Mouse (Mus musculus): ENCODE results near the gene Fam207a.

Fam207a gene

GRCm38 (mm10) chr10:77455251-77456010 is 60.2 kb downstream of the Fam207a start:
- DNase-seq (ENCODE audit: low spot score in 2 of 2): no peak

- DNase-seq (ENCODE audit: low spot score in 2 of 2): no peak
These were observed 60.8 kb downstream of the Fam207a start for GRCm38 (mm10) chr10:77454795-77455194.

- no peak for DNase-seq (ENCODE audit: low spot score in 2 of 2)
These were observed 63.8 kb downstream of the Fam207a start for GRCm38 (mm10) chr10:77451822-77452221.

- DNase-seq (ENCODE audit: low spot score in 2 of 2): no peak
These were observed 65.5 kb downstream of the Fam207a start for GRCm38 (mm10) chr10:77450159-77450464.

GRCm38 (mm10) chr10:77449315-77450158 is 66.0 kb downstream of the Fam207a start:
- DNase-seq (ENCODE audit: low spot score in 2 of 2): no peak

GRCm38 (mm10) chr10:77448698-77449247 is 66.8 kb downstream of the Fam207a start:
- DNase-seq (ENCODE audit: low spot score in 2 of 2): no peak

- no peak for DNase-seq (ENCODE audit: low spot score in 2 of 2)
These were observed 67.4 kb downstream of the Fam207a start for GRCm38 (mm10) chr10:77448209-77448608.

- DNase-seq (ENCODE audit: low spot score in 2 of 2): no peak
These were observed 67.8 kb downstream of the Fam207a start for GRCm38 (mm10) chr10:77447755-77448154.

- no peak for DNase-seq (ENCODE audit: low spot score in 2 of 2)
These were observed 73.3 kb downstream of the Fam207a start for GRCm38 (mm10) chr10:77442250-77442649.

GRCm38 (mm10) chr10:77441812-77442211 is 73.8 kb downstream of the Fam207a start:
- DNase-seq (ENCODE audit: low spot score in 2 of 2): no peak

- DNase-seq (ENCODE audit: low spot score in 2 of 2): no peak
These were observed 74.5 kb downstream of the Fam207a start for GRCm38 (mm10) chr10:77440841-77441755.

GRCm38 (mm10) chr10:77440286-77440685 is 75.3 kb downstream of the Fam207a start:
- DNase-seq (ENCODE audit: low spot score in 2 of 2): no peak

- DNase-seq (ENCODE audit: low spot score in 2 of 2): no peak
These were observed 76.6 kb downstream of the Fam207a start for GRCm38 (mm10) chr10:77439026-77439425.

- no peak for DNase-seq (ENCODE audit: low spot score in 2 of 2)
These were observed 77.6 kb downstream of the Fam207a start for GRCm38 (mm10) chr10:77438021-77438420.
